Mouse (Mus musculus) cerebral cortex, adult 2 months (tissue): ENCODE measurements around the gene Dner.

Experiments
- WGBS: fragments of 180-500 bp; shearing (Covaris S2); methylation state at CpG from one replicate; pipeline ENCODE4 v1.1.7; 2018; 5-methylcytosine and 5-hydroxymethylcytosine counted together

The Dner gene

GRCm38 (mm10) chr1:84628244-84628643, 67.8 kb downstream of the Dner start:
- 56% methylated on average over 6 of the region's 6 CpGs for WGBS

DNA sequence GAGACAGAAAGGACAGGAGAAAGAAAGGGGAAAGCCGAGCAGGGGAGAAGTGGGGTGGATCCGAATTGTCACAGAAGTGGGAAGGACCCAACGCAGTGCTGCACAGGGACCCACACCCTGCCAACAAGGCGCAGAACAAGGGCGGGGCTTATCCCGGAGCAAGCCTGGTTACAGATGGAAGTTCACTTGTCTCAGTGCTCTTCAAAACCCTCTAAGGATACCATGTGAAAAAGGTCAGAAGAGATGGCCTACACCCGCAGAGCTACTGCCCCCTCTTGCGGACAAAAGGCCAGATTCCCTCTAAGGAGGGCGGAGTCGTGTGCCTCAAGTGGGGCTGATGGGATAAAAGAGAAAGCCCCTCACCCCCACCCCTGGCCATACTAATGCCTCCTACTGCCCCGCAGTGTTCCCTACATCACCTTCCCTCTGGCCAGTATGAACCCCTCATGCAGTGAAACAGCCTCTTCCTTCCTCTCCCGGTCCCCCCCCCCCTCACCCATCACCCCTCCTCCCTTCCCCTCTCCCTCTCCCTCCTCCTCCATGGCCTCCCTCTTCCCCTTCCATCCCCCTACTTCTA, 73.0 kb downstream of the Dner start:
- WGBS = 49% methylated on average over 12 of the region's 12 CpGs

- WGBS = 48% methylated on average over 3 of the region's 3 CpGs
Measured at GRCm38 (mm10) chr1:84621308-84621707, 74.7 kb downstream of the Dner start.

DNA sequence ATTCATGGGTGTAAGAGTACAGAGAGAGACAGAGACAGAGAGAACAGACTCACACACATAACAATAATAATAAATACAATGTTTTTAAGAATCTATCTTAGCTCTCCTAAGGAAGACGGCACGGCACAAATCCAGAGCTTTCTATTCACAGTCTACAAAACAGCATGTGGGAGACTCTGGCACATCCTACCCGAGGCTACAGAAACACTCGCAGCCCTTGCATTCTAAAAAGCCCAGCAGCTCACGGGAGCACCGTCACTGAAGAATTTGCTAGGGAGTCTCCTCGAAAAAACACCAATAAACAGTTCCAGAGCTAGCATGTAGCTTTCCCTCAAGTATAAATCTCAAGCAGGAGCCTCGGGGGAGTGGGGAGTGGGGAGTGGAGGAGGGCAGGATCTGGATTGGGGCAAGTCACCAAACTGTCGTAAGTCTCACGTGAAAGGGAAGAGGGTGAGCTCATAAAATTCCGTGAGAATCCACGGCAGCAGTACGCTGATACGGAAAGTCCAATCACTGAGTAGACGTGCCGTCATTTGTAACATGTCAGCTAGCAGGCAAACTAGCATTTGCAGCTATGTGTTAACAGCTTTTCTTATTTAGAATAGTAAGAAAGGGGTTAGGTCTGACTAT, 76.8 kb downstream of the Dner start:
- WGBS = 16% methylated on average over 16 of the region's 16 CpGs

- WGBS = 35% methylated on average over 1 of the region's 1 CpGs
Measured at GRCm38 (mm10) chr1:84618094-84618493, 77.9 kb downstream of the Dner start.

DNA sequence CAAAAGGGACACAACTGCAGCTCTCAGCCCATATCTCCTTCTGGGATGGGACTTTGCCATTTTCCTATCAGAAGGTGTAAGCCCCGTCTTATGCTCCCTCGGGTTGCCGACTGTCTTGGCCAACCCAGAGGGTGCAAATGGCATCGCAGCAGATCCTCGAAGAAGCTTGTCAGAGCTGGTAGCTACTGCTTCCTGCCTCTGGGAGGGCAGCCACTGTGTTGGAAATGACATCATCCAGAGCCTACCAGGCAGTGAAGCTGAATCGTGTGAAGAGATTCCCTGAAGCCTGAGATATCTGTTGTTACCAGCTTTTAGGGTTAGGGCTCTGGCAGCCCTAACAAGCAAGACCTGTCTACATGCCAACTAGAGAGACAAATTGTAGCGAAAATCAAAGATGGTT, 81.4 kb downstream of the Dner start:
- WGBS = 56% methylated on average over 7 of the region's 7 CpGs

- WGBS = 69% methylated on average over 8 of the region's 8 CpGs
Measured at GRCm38 (mm10) chr1:84613119-84613518, 82.9 kb downstream of the Dner start.

- WGBS = 80% methylated on average over 3 of the region's 3 CpGs
Measured at GRCm38 (mm10) chr1:84611331-84611730, 84.7 kb downstream of the Dner start.

- 85% methylated on average over 5 of the region's 5 CpGs for WGBS
Measured at GRCm38 (mm10) chr1:84599025-84599424, 97.0 kb downstream of the Dner start.

- WGBS = 61% methylated on average over 3 of the region's 3 CpGs
Measured at GRCm38 (mm10) chr1:84596023-84596422, 100.0 kb downstream of the Dner start.

GRCm38 (mm10) chr1:84592394-84592793, 103.6 kb downstream of the Dner start:
- 51% methylated on average over 3 of the region's 3 CpGs for WGBS

- 61% methylated on average over 9 of the region's 9 CpGs for WGBS
Measured at GRCm38 (mm10) chr1:84590534-84590933, 105.5 kb downstream of the Dner start.

DNA sequence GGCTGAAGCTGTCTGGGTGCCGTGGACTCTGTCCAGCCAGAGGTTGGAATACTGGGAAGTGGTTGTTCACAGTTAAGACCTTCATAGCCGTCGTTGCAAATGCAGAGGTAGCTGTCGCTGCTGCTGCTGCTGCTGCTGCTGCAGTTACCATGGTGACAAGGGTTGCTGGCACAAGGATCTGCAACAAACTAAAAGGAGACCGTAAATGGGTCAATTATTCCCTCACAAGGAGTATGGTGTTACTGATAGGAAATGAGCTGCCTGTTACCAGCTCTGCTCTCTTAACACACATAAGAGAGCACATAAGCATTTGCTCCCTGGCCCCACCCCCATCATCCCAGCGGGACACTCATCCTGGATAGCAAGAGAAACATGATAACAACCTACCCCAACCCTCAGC, 110.6 kb downstream of the Dner start:
- WGBS = 17% methylated on average over 6 of the region's 6 CpGs

- WGBS = 63% methylated on average over 2 of the region's 2 CpGs
Measured at GRCm38 (mm10) chr1:84581812-84582211, 114.2 kb downstream of the Dner start.

DNA sequence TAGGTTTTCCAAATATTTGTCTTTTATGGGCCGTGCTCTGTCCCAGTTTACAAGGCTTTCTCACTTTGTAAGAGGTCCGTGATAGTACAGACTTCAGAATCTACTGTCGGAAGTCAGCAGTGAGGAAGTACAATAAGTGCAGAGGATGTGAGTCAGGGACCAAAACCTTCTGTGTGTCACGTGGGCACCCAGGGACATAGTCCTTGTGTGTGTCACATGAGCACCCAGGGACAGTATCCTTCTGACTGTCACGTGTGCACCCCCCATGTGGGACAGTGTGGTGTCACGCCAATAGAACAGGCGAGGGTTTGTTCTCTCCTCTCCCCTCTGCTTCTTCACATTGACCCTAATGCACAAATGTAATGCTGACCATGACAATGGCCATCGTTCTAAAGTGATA, 134.2 kb downstream of the Dner start:
- WGBS = 54% methylated on average over 8 of the region's 8 CpGs

DNA sequence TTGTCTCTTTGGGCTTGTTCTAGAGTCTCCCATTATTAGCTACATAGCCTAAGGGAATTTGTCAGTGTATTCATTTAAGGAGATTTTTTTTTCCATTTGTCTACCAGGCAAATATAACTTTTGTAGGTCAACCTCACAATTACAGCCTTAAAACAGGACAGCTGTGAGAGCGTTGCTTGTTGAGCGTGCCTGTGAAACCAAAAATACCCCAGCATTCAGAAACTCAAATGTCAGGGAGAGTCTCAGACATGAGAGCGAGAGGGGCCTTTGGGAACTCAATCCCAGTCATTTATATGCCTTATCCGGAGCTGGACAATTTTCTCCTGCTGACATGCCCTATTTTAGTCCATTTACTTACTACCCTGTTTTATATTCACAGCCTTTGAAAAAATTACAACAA, 134.6 kb downstream of the Dner start:
- WGBS = 46% methylated on average over 4 of the region's 4 CpGs

DNA sequence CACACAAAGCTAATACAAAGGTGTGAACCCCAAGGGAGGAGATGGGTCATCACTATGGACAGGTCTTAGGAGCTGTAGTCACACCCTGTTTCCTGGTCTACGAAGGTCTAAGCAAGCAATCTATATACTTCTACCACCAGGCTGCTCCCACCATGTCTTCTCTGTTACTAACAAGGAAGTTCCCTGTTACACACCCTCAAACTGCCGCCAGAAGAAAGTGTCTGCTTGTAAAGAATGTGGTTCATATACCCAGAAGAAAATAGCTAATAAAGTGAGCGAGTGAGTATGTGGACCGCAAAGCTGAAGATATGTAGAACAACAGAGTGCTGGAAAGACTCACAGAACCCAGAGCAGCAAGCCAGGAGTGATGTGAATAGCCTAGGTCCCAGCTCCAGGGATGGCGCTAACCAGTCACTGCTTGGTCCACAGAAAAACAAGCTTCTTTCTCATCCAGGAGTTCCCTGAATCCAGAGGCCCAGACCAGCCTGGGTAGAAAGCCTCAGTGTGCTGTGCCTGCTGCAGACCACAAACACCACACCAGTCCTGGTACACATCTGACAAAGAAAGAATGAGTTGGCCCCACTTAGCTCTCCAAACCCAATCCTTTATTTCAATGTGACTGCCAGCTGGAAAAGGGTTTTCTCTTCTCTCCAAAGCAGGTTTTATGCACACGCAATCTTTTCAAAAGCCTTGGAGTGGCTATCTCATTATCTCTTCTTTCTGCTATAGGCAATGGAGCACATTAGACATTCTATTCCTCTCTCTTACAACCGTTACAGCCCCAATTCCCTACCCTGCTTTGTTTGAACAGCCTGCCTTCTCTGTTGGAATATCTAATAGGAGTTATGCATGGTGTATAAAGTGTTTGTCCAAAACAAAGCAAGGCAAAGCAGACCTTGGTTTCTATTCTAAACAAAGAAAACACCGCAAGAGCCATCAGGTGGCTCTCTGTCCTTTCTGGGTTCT, 139.2 kb downstream of the Dner start:
- whole genome bisulfite sequencing = 80% methylated on average over 8 of the region's 8 CpGs

GRCm38 (mm10) chr1:84552005-84552404, 144.0 kb downstream of the Dner start:
- 61% methylated on average over 3 of the region's 3 CpGs for WGBS

DNA sequence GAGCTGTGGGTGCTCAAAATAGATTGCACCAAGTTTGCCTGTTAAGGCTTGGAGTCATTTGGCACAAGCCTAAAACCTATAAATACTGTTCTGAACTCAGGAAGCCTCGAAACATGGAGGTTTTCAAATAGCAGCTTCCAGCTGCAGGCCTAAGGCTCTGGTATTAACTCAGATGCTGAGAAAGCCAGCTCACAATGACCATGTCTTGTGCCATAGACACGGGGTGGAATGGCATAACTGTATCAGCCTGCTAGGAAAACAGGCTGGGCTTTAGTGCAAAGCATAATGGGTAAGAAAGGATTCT, 146.0 kb downstream of the Dner start:
- 35% methylated on average over 2 of the region's 2 CpGs for WGBS

DNA sequence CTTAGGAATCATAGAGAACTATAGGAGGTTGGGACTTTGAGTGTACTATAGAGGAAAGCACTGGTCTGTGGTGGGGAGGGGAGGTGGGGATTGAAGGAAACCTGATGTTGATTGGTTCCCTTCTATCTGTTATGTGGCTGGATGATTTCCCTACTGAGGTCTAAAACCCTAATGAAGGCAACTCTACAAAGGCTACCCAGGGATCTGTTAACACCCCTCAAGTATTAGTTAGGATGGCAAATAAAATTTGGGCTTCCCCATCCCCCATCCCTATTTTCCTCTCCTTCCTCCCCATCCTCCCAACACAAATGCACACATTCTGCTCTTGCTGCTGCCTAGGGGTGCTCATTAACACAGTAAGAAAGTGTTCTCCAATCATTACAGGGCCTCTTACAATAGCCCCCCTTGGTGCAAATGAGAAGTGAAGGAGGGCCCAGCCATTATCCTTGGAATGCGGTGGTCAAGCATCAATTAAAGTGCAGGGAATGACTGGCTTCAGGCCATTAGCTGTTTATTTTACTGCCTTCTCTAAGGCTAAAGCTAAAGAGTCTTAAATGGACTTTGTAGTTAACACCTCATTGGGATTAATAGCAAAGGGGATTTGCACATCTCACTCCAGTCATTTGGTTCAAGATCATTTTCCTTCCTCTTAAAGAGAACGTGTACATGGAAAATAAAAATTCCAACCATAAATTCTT, 146.5 kb downstream of the Dner start:
- WGBS = 18% methylated on average over 2 of the region's 2 CpGs

- WGBS = 68% methylated on average over 4 of the region's 4 CpGs
Measured at GRCm38 (mm10) chr1:84536069-84536468, 160.0 kb downstream of the Dner start.

DNA sequence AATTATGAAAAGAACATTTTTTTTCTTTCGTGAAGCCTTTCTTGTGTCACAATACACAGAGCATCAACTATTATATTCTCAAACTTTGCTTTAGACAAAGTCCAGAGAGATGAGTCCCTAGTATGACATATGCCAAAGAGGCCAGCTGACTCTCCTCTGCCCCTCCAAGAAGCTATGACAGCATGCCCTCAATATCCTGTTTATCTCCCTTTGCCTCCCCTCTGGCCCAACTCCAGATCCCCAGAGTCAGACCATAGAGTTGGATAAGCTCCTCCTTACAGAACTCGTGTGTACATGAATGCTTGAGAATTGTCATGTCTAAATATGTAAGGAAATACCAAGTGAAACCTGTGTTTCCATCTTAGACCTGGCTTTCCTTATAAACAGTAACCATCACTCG, 170.5 kb downstream of the Dner start:
- 84% methylated on average over 3 of the region's 3 CpGs for WGBS
